Mouse (Mus musculus): ENCODE data around the gene Lrg1.

The Lrg1 gene

GRCm38 (mm10) chr17:56121826-56122225, at the start of gene Lrg1:
Lrg1 (minus strand) TSS chr17:56122001.
- in situ Hi-C loops (cut with MboI; ENCODE audit: unreplicated experiment in 2 of 2), result loop anchor here in 1 of 2 experiments (10.0 kb wide), 1 partner anchor 433 kb away; the partner anchor contains the start of gene Gm20219

- in situ Hi-C loops (cut with MboI; ENCODE audit: unreplicated experiment in 2 of 2), result no loop called here
These were observed 49.7 kb upstream of the Lrg1 start for GRCm38 (mm10) chr17:56171456-56171855.

GRCm38 (mm10) chr17:56170636-56171035, 48.8 kb upstream of the Lrg1 start:
- in situ Hi-C loops (cut with MboI; ENCODE audit: unreplicated experiment in 2 of 2), result no loop called here

- in situ Hi-C loops (cut with MboI; ENCODE audit: unreplicated experiment in 2 of 2), result no loop called here
These were observed 48.0 kb upstream of the Lrg1 start for GRCm38 (mm10) chr17:56169830-56170229.

GRCm38 (mm10) chr17:56165671-56166070, 43.9 kb upstream of the Lrg1 start:
- in situ Hi-C loops (cut with MboI; ENCODE audit: unreplicated experiment in 2 of 2), result no loop called here

GRCm38 (mm10) chr17:56164510-56164909, 42.7 kb upstream of the Lrg1 start:
- in situ Hi-C loops (cut with MboI; ENCODE audit: unreplicated experiment in 2 of 2), result loop anchor here (5.0 kb wide), 1 partner anchor 37 kb away; no protein-coding TSS in a partner anchor

GRCm38 (mm10) chr17:56163523-56164102, 41.8 kb upstream of the Lrg1 start:
- in situ Hi-C loops (cut with MboI; ENCODE audit: unreplicated experiment in 2 of 2), result loop anchor here (5.0 kb wide), 1 partner anchor 36 kb away; no protein-coding TSS in a partner anchor

GRCm38 (mm10) chr17:56162231-56162774, 40.5 kb upstream of the Lrg1 start, which contains the start of gene Tnfaip8l1:
Tnfaip8l1 (plus strand) TSS chr17:56162477.
- in situ Hi-C loops (cut with MboI; ENCODE audit: unreplicated experiment in 2 of 2), result loop anchor here (5.0 kb wide), 1 partner anchor 35 kb away; no protein-coding TSS in a partner anchor

- in situ Hi-C loops (cut with MboI; ENCODE audit: unreplicated experiment in 2 of 2), result loop anchor here (5.0 kb wide), 1 partner anchor 32 kb away; no protein-coding TSS in a partner anchor
These were observed 37.9 kb upstream of the Lrg1 start for GRCm38 (mm10) chr17:56159729-56160128.

GRCm38 (mm10) chr17:56153643-56154042, 31.8 kb upstream of the Lrg1 start:
- in situ Hi-C loops (cut with MboI; ENCODE audit: unreplicated experiment in 2 of 2), result no loop called here

- in situ Hi-C loops (cut with MboI; ENCODE audit: unreplicated experiment in 2 of 2), result no loop called here
These were observed 28.1 kb upstream of the Lrg1 start for GRCm38 (mm10) chr17:56149897-56150296.

DNA sequence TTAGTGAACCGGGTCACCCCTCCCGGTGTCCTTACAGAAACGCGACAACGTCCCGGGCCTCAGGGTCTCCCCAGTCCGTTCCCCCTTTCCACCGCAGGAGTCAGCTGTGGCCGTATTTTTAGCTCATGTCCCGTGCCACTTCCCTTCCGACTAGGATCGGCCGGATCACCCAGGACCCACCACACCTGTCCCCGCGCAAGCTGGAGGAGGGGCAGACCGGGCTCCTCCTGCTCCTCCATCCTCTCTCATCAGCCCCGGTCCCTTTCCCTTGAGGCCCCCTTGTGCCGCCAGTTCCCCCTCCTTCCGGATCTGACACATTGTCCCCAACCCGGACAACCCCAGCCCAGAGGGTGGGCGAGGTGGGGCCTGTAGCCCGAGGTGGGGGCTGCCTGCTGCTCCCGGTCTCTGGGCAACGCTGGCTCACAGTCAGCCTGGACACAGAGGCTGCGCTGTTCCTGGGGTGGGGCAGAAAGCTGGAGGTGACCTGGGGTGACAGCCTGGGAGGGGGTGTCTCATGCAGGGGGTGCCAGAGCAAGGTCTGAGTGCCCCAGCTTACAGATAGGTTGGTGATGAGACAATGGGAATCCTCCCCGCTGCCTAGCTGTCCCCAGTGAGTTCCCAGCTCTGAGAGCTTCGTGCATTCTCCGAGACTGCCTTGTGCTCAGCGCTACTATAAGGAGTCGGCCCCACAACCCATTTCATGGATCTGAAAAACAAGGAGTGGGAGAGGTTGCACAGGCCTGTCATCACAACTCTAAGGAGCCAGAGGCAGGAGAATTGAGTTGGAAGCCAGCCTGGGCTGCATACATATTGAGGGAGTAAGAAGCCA, 27.2 kb upstream of the Lrg1 start:
- in situ Hi-C loops (cut with MboI; ENCODE audit: unreplicated experiment in 2 of 2), result no loop called here

- in situ Hi-C loops (cut with MboI; ENCODE audit: unreplicated experiment in 2 of 2), result no loop called here
These were observed 26.5 kb upstream of the Lrg1 start for GRCm38 (mm10) chr17:56148280-56148679.

- in situ Hi-C loops (cut with MboI; ENCODE audit: unreplicated experiment in 2 of 2), result no loop called here
These were observed 25.6 kb upstream of the Lrg1 start for GRCm38 (mm10) chr17:56147420-56147819.

DNA sequence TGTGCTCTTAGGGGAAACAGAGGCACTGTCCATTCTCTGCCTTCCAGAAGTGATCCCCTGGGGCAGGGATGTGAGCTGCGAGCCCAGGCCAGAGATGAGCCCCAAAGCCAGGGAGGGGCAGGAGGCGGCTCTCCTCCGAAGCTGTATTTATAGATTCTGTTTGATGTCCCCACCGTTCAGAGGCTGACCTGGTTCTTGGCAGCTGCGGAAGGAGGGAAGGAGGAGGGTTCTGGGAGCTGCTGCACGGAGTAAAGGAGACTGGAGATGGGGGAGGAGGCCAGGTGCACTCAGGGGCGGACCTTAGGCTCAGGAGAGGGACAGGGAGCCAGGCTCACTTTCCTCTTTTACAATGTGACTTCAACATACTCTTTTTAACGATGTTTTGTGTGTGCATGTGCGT, 24.3 kb upstream of the Lrg1 start:
- in situ Hi-C loops (cut with MboI; ENCODE audit: unreplicated experiment in 2 of 2), result no loop called here

DNA sequence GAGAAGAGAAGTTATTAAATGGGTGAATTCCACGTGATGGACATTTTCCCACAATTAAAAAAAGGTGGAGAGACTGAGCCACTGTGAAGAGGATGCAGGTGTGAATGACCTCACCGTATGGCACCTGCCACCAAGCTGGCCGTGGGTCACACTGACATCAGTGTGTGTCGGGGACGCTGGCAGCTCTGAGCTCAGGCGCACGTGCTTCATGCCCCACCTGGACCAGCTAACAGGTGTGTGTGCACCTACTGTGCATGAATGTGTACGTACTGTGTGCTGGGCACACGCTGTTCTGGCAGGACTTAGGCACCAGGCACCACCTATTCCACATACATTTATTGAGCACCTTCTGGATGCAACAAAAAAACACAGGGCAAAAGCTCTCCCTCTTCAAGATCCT, 22.7 kb upstream of the Lrg1 start:
- in situ Hi-C loops (cut with MboI; ENCODE audit: unreplicated experiment in 2 of 2), result no loop called here

- in situ Hi-C loops (cut with MboI; ENCODE audit: unreplicated experiment in 2 of 2), result no loop called here
These were observed 20.2 kb upstream of the Lrg1 start for GRCm38 (mm10) chr17:56141702-56142605.

DNA sequence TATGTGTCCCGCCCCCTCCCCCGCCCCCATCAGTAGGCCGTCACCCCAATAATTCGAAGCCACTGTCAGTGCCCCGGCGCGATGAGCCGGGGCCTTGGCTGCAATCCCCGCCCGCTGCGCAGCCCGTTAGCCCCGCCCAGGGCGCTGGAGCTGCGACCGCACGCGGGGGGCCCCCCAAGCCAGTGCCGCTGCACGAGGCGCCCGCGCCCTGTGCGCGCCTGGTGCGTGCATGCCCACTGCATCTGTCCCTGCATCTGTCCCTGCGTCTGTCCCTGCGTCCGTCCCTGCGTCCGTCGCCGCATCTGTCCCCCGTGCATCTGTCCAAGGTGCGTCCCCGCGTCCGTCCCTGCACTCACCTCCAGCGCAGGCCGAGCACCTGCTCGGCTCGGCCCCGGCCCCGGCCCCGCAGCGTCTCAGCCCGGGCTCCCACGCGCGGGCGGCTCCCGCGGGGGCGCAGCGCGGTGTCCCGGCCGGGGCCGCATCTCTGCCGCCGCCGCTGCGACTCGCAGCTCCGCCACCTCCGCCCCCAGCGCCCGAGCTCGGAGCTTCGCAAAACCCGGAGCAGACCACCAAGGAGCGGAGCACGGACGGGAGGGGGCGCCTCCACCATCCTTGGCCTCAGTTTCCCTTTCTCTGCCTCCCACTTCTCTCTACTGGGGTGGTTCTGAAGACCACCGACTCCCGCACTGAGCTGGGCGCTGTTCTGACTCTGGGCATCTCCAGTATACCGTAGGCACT, 18.2 kb upstream of the Lrg1 start, which contains the start of gene Sema6b:
Sema6b (minus strand) TSS at position 486 of the 738 bp plus-strand sequence.
- in situ Hi-C loops (cut with MboI; ENCODE audit: unreplicated experiment in 2 of 2), result no loop called here

DNA sequence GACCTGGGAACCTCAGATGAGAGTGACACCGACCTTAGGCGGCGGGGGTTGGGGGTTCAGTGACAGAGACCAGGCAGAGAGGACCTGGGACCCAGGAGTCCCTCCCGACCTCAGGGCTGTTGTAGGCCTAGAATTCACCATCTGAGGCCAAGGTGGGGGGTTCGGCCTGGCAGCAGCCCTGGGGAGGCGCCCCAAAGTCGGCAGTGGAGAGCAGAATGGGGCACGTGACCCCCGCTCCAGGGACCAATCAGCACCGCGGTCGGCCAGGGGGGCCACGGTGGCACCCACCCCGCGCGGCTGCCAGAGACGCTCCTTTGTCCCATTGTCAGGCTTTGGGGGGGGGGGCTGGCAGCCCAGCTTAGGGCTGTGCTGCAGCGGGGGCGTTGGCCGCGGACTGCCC, 17.6 kb upstream of the Lrg1 start:
- in situ Hi-C loops (cut with MboI; ENCODE audit: unreplicated experiment in 2 of 2), result no loop called here
